Mouse (Mus musculus) C2C12 (cell line): Measurements from ENCODE around the gene Zfp277. TPM values are rescaled to one million over a fixed set of nuclear protein-coding genes. Genes with fewer than 3 reads are reported as not detected.
A peak's percentile ranks its signal among the peaks of the same experiment; 100 is the strongest.

Source experiments
- H3K27me3 ChIP-seq: one replicate; pipeline ENCODE4 v1.6.1; 2011; ENCODE audit not compliant: control insufficient read depth, insufficient read depth, insufficient read length
- H3K36me3 ChIP-seq: one replicate; pipeline ENCODE4 v1.6.1; 2011; ENCODE audit not compliant: control insufficient read depth, insufficient read depth
- H3K4me3 ChIP-seq: one replicate; pipeline ENCODE4 v1.5.1; 2011; ENCODE audit warnings: mild to moderate bottlenecking, control low read depth; ENCODE audit not compliant: poor library complexity, insufficient read depth, severe bottlenecking
- H3K79me2 ChIP-seq: one replicate; pipeline ENCODE4 v1.6.1; 2011; ENCODE audit not compliant: control insufficient read depth, insufficient read depth
- H3K79me3 ChIP-seq: one replicate; pipeline ENCODE4 v1.6.1; 2011; ENCODE audit warnings: low read depth, control low read depth
- H3ac ChIP-seq: one replicate; pipeline ENCODE3; 2011; ENCODE audit warnings: low read depth; ENCODE audit not compliant: control insufficient read depth, insufficient read length
- CEBPB ChIP-seq: IDR thresholded peaks from one replicate; pipeline ENCODE4 v1.6.1; 2011; ENCODE audit warnings: low read depth, mild to moderate bottlenecking, control low read depth, moderate library complexity
- CTCF ChIP-seq: IDR thresholded peaks from one replicate; pipeline ENCODE4 v1.5.1; 2011; ENCODE audit not compliant: control insufficient read depth, insufficient read depth, insufficient read length
- FOSL1 ChIP-seq: IDR thresholded peaks from one replicate; pipeline ENCODE4 v1.8.0; 2011; ENCODE audit warnings: mild to moderate bottlenecking, low read length; ENCODE audit not compliant: poor library complexity, insufficient read depth, severe bottlenecking
- MAX ChIP-seq: IDR thresholded peaks from one replicate; pipeline ENCODE4 v1.6.1; 2011; ENCODE audit warnings: mild to moderate bottlenecking, control low read depth
- MYOD1 ChIP-seq: IDR thresholded peaks from one replicate; pipeline ENCODE4 v1.6.1; 2011; ENCODE audit warnings: low read depth; ENCODE audit not compliant: control insufficient read depth, insufficient read length
- MYOG ChIP-seq: IDR thresholded peaks from one replicate; pipeline ENCODE4 v1.6.1; 2011; ENCODE audit not compliant: control insufficient read depth, insufficient read length; ENCODE audit errors: extremely low read depth
- USF1 ChIP-seq: IDR thresholded peaks from one replicate; pipeline ENCODE4 v1.6.1; 2011; ENCODE audit warnings: low read depth, mild to moderate bottlenecking, control low read depth, moderate library complexity
- long read RNA-seq, 2 experiments: library from polyadenylated mRNA; unstranded; transcript quantifications; one replicate each; pipeline ENCODE4 v2.0.0; 2019 to 2020
- polyA plus RNA-seq: library from polyadenylated mRNA; unstranded; fragments of >200 nt; fragmentation: generic; extraction: Trizol; gene quantifications from one replicate; pipeline ENCODE4 v1.2.1, GENCODE M21; 2012; ENCODE audit warnings: missing spikeins

Gene Zfp277
- 8.0 TPM for polyA plus RNA-seq
- long read RNA-seq, experiment 1, transcript Zfp277-201 (12 exons, 2,188 nt): major isoform, 32 of 35 reads
- long read RNA-seq, experiment 1, partial matches to known transcripts: 2 of 35 reads
- long read RNA-seq, experiment 1, other reads (novel, unspliced or antisense): 1 of 35 reads
- long read RNA-seq, experiment 2, transcript Zfp277-201 (12 exons, 2,188 nt): major isoform, 74 of 82 reads
- long read RNA-seq, experiment 2, partial matches to known transcripts: 3 of 82 reads
- long read RNA-seq, experiment 2, other reads (novel, unspliced or antisense): 5 of 82 reads

DNA sequence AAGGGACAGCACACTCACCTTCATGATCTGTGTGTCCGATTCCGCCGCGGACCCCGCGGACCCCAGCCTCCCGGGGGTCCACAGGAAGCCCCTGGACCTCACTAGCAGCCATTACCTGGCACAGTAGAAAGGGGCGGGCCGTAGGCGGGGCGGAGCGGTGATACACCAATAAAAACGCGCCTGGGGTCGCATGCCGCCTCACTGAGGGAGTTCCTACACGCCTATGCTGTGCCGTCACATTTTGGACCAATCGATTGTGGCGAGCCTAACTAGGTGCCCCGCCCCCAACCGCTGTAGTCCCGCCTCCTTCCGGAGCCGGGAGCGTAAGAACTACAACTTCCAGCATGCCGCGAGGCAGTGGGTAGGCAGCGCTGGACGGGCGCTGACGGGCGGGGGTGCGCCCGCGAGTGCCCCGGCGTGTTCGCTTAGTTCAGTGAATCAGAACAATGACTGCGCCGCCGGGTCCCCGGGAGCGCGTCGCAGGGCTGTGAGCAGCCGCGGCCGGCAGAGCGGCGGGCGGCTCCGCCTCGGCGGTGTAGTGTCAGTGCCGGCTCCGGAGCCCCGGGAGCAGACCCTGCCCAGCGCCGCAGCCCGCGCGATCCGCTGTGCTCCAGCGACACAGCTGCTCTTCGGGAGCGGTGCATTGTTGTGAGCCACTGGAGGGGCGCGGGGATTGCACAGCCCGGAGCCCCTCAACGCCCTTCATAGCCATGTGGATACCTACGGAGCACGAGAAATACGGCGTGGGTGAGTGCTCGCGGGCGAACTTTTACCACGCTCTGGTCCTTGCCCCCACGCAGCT, at the start of gene Zfp277, which contains the start of gene Dock4:
Zfp277 (minus strand) TSS at position 255 of the 802 bp plus-strand sequence.
Dock4 (plus strand) TSS at position 305 of the 802 bp plus-strand sequence.
- peaks cover 2% of the 10 kb centered on the region for H3K79me3 ChIP-seq
- H3K36me3 ChIP-seq: no peaks in the 10 kb centered on the region
- H3ac ChIP-seq: peak within 1 kb of the TSS; percentile 93
- TF ChIP-seq CEBPB (no peak), MAX (peak; percentile 60)
- H3K27me3 ChIP-seq: no peaks in the 10 kb centered on the region
- no peaks in the 10 kb centered on the region for H3K79me2 ChIP-seq
- peak within 1 kb of the TSS; percentile 87 for H3K4me3 ChIP-seq

DNA sequence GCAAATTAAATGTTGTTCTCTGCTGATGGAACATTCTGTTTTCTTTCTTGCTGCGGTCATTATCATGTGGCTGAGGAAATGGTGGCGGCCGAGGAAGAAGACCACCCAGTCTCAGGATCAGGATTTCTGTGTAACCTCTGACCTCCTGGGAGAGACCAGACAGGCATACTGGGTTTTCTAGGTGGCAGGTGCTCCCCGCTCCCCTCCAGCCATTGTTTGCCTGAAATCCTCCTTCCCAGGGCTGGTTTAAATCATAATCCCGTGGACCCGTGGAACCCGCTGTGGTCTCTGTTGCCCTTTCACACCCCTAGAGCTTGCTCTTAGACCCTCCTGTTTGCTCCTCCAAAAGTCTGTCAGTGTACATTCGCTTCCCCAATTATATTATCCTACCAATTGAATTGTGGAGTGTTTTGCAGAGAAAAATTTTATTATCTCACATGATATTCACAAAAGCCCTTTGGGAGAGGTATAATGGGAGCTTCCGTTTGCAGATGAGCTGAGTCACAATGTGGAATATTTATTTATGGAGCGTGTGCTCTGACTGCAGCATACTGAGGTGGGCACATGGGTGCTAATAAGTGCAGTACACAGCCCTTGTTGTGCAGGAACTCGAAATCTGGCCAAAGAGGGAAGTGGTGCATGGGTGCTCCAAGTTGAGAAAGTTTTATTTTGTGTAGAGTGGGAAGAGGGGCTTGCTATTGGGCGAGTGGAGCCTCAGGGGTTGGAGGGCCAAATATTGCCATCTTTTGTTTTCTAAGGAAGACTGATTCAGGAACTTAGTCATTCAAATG, 40.5 kb upstream of the Zfp277 start:
- TF ChIP-seq MYOD1 (no peak), MAX (no peak), MYOG (no peak), CTCF (no peak), FOSL1 (no peak), USF1 (no peak), CEBPB (no peak)
- H3K79me3 ChIP-seq: no peaks in the 10 kb centered on the region

GRCm38 (mm10) chr12:40485210-40485609, 39.5 kb upstream of the Zfp277 start:
- TF ChIP-seq MYOD1 (no peak), USF1 (no peak), CEBPB (no peak), MYOG (no peak)
- Histone ChIP-seq H3K36me3 (no peaks in the 10 kb centered on the region), H3ac (no peak overlapping the region), H3K27me3 (no peaks in the 10 kb centered on the region), H3K4me3 (no peak overlapping the region), H3K79me3 (no peaks in the 10 kb centered on the region), H3K79me2 (no peaks in the 10 kb centered on the region)

More for the DNA sequence above, 40.5 kb upstream of the Zfp277 start:
- H3K79me2 ChIP-seq: no peaks in the 10 kb centered on the region
- H3K27me3 ChIP-seq: no peaks in the 10 kb centered on the region
- H3ac ChIP-seq: no peak overlapping the region
- no peak overlapping the region for H3K4me3 ChIP-seq
- H3K36me3 ChIP-seq: no peaks in the 10 kb centered on the region

- H3K36me3 ChIP-seq: no peaks in the 10 kb centered on the region
- no peak overlapping the region for H3ac ChIP-seq
- TF ChIP-seq MYOD1 (no peak), MAX (no peak), FOSL1 (no peak), CTCF (no peak), MYOG (no peak), CEBPB (no peak), USF1 (no peak)
- no peak overlapping the region for H3K4me3 ChIP-seq
- H3K79me2 ChIP-seq: no peaks in the 10 kb centered on the region
- no peaks in the 10 kb centered on the region for H3K27me3 ChIP-seq
- H3K79me3 ChIP-seq: no peaks in the 10 kb centered on the region
These were observed 38.5 kb upstream of the Zfp277 start for GRCm38 (mm10) chr12:40484224-40484623.

- Histone ChIP-seq H3K79me3 (no peaks in the 10 kb centered on the region), H3K79me2 (no peaks in the 10 kb centered on the region), H3ac (no peak overlapping the region), H3K36me3 (no peaks in the 10 kb centered on the region), H3K27me3 (no peaks in the 10 kb centered on the region), H3K4me3 (no peak overlapping the region)
- no peak for TF ChIP-seq MAX
These were observed 32.1 kb upstream of the Zfp277 start for GRCm38 (mm10) chr12:40477621-40478452.
